Mouse (Mus musculus): ENCODE measurements at regions not wholly inside any gene's neighbourhood (a gene's known extent, or its start where the extent isn't known, plus 50 kb on each side); places are given as distances from the start of the nearest gene placed in this dataset.
A peak's percentile ranks its signal among the peaks of the same experiment; 100 is the strongest.

GRCm38 (mm10) chr14:97170841-97171240, 651.9 kb upstream of the Klhl1 start:
- DNase-seq (ENCODE audit: low spot score) (no peak), ATAC-seq (ENCODE audit: insufficient read depth, low FRiP score, low TSS enrichment) (no peak)
- Histone ChIP-seq H3K9ac (ENCODE audit: low read length) (no peak overlapping the region), H3K4me3 (ENCODE audit: low read depth, low read length) (no peak overlapping the region), H3K27me3 (ENCODE audit: control insufficient read depth, insufficient read depth, low read length) (no peaks in the 10 kb centered on the region), H3K4me1 (ENCODE audit: control insufficient read depth, insufficient read depth, low read length) (no peaks in the 10 kb centered on the region), H3K36me3 (ENCODE audit: control insufficient read depth, insufficient read depth, low read length) (no peaks in the 10 kb centered on the region), H3K9me3 (ENCODE audit: control insufficient read depth, low read length) (no peaks in the 10 kb centered on the region), H3K27ac (ENCODE audit: low read depth, low read length) (no peak overlapping the region), H3K4me2 (ENCODE audit: low read depth) (no peak overlapping the region)
- WGBS, result 88% methylated on average over 2 of the region's 2 CpGs

GRCm38 (mm10) chr14:97165793-97166192, 646.9 kb upstream of the Klhl1 start:
- ATAC-seq (ENCODE audit: insufficient read depth, low FRiP score, low TSS enrichment) (no peak), DNase-seq (ENCODE audit: low spot score) (no peak)
- H3K27me3 ChIP-seq (ENCODE audit: control insufficient read depth, insufficient read depth, low read length), result no peaks in the 10 kb centered on the region
- WGBS, result 85% methylated on average over 2 of the region's 2 CpGs
- no peak overlapping the region for H3K9ac ChIP-seq (ENCODE audit: low read length)
- no peak overlapping the region for H3K4me2 ChIP-seq (ENCODE audit: low read depth)
- H3K4me1 ChIP-seq (ENCODE audit: control insufficient read depth, insufficient read depth, low read length), result no peaks in the 10 kb centered on the region
- no peaks in the 10 kb centered on the region for H3K36me3 ChIP-seq (ENCODE audit: control insufficient read depth, insufficient read depth, low read length)
- H3K9me3 ChIP-seq (ENCODE audit: control insufficient read depth, low read length), result no peaks in the 10 kb centered on the region
- H3K4me3 ChIP-seq (ENCODE audit: low read depth, low read length), result no peak overlapping the region
- H3K27ac ChIP-seq (ENCODE audit: low read depth, low read length), result no peak overlapping the region

GRCm38 (mm10) chr14:97148997-97149653, 630.2 kb upstream of the Klhl1 start:
- Histone ChIP-seq H3K27ac (ENCODE audit: low read depth, low read length) (no peak overlapping the region), H3K27me3 (ENCODE audit: control insufficient read depth, insufficient read depth, low read length) (no peaks in the 10 kb centered on the region), H3K4me3 (ENCODE audit: low read depth, low read length) (no peak overlapping the region), H3K4me1 (ENCODE audit: control insufficient read depth, insufficient read depth, low read length) (no peaks in the 10 kb centered on the region), H3K9me3 (ENCODE audit: control insufficient read depth, low read length) (no peaks in the 10 kb centered on the region), H3K9ac (ENCODE audit: low read length) (no peak overlapping the region), H3K36me3 (ENCODE audit: control insufficient read depth, insufficient read depth, low read length) (no peaks in the 10 kb centered on the region), H3K4me2 (ENCODE audit: low read depth) (no peak overlapping the region)
- ATAC-seq (ENCODE audit: insufficient read depth, low FRiP score, low TSS enrichment) (peak; percentile 35; the same call in 1 of the 2 replicates), DNase-seq (ENCODE audit: low spot score) (no peak)
- 86% methylated on average over 9 of the region's 9 CpGs for WGBS

- Histone ChIP-seq H3K9me3 (ENCODE audit: control insufficient read depth, low read length) (no peaks in the 10 kb centered on the region), H3K4me3 (ENCODE audit: low read depth, low read length) (no peak overlapping the region), H3K4me1 (ENCODE audit: control insufficient read depth, insufficient read depth, low read length) (no peaks in the 10 kb centered on the region), H3K27me3 (ENCODE audit: control insufficient read depth, insufficient read depth, low read length) (no peaks in the 10 kb centered on the region), H3K9ac (ENCODE audit: low read length) (no peak overlapping the region), H3K4me2 (ENCODE audit: low read depth) (no peak overlapping the region), H3K27ac (ENCODE audit: low read depth, low read length) (no peak overlapping the region), H3K36me3 (ENCODE audit: control insufficient read depth, insufficient read depth, low read length) (no peaks in the 10 kb centered on the region)
- DNase-seq (ENCODE audit: low spot score) (no peak), ATAC-seq (ENCODE audit: insufficient read depth, low FRiP score, low TSS enrichment) (no peak)
- 83% methylated on average over 8 of the region's 8 CpGs for WGBS
Observed at GRCm38 (mm10) chr14:97115918-97116635, 597.2 kb upstream of the Klhl1 start.

- Histone ChIP-seq H3K4me3 (ENCODE audit: low read depth, low read length) (no peak overlapping the region), H3K27me3 (ENCODE audit: control insufficient read depth, insufficient read depth, low read length) (no peaks in the 10 kb centered on the region), H3K4me2 (ENCODE audit: low read depth) (no peak overlapping the region), H3K4me1 (ENCODE audit: control insufficient read depth, insufficient read depth, low read length) (no peaks in the 10 kb centered on the region), H3K27ac (ENCODE audit: low read depth, low read length) (no peak overlapping the region), H3K36me3 (ENCODE audit: control insufficient read depth, insufficient read depth, low read length) (no peaks in the 10 kb centered on the region), H3K9ac (ENCODE audit: low read length) (no peak overlapping the region), H3K9me3 (ENCODE audit: control insufficient read depth, low read length) (no peaks in the 10 kb centered on the region)
- no peak for ATAC-seq (ENCODE audit: insufficient read depth, low FRiP score, low TSS enrichment)
- WGBS, result 78% methylated on average over 4 of the region's 4 CpGs
- no peak for DNase-seq (ENCODE audit: low spot score)
Observed at GRCm38 (mm10) chr14:97101090-97101675, 582.3 kb upstream of the Klhl1 start.

GRCm38 (mm10) chr14:97093389-97093788, 574.5 kb upstream of the Klhl1 start:
- Histone ChIP-seq H3K36me3 (ENCODE audit: control insufficient read depth, insufficient read depth, low read length) (no peaks in the 10 kb centered on the region), H3K4me1 (ENCODE audit: control insufficient read depth, insufficient read depth, low read length) (no peaks in the 10 kb centered on the region), H3K9me3 (ENCODE audit: control insufficient read depth, low read length) (no peaks in the 10 kb centered on the region), H3K9ac (ENCODE audit: low read length) (no peak overlapping the region), H3K27ac (ENCODE audit: low read depth, low read length) (no peak overlapping the region), H3K4me3 (ENCODE audit: low read depth, low read length) (no peak overlapping the region), H3K4me2 (ENCODE audit: low read depth) (no peak overlapping the region), H3K27me3 (ENCODE audit: control insufficient read depth, insufficient read depth, low read length) (no peaks in the 10 kb centered on the region)
- DNase-seq (ENCODE audit: low spot score) (no peak), ATAC-seq (ENCODE audit: insufficient read depth, low FRiP score, low TSS enrichment) (no peak)
- 90% methylated on average over 7 of the region's 7 CpGs for WGBS

- Histone ChIP-seq H3K9ac (ENCODE audit: low read length) (no peak overlapping the region), H3K27me3 (ENCODE audit: control insufficient read depth, insufficient read depth, low read length) (no peaks in the 10 kb centered on the region), H3K9me3 (ENCODE audit: control insufficient read depth, low read length) (no peaks in the 10 kb centered on the region), H3K4me1 (ENCODE audit: control insufficient read depth, insufficient read depth, low read length) (no peaks in the 10 kb centered on the region), H3K36me3 (ENCODE audit: control insufficient read depth, insufficient read depth, low read length) (no peaks in the 10 kb centered on the region), H3K4me3 (ENCODE audit: low read depth, low read length) (no peak overlapping the region), H3K4me2 (ENCODE audit: low read depth) (no peak overlapping the region), H3K27ac (ENCODE audit: low read depth, low read length) (no peak overlapping the region)
- no peak for DNase-seq (ENCODE audit: low spot score)
- ATAC-seq (ENCODE audit: insufficient read depth, low FRiP score, low TSS enrichment), result no peak
- WGBS, result 92% methylated on average over 4 of the region's 4 CpGs
Observed at GRCm38 (mm10) chr14:97088863-97089262, 570.0 kb upstream of the Klhl1 start.

- H3K27me3 ChIP-seq (ENCODE audit: control insufficient read depth, insufficient read depth, low read length), result no peaks in the 10 kb centered on the region
- H3K4me1 ChIP-seq (ENCODE audit: control insufficient read depth, insufficient read depth, low read length), result no peaks in the 10 kb centered on the region
- H3K9me3 ChIP-seq (ENCODE audit: control insufficient read depth, low read length), result no peaks in the 10 kb centered on the region
- H3K9ac ChIP-seq (ENCODE audit: low read length), result no peak overlapping the region
- no peak for ATAC-seq (ENCODE audit: insufficient read depth, low FRiP score, low TSS enrichment)
- no peaks in the 10 kb centered on the region for H3K36me3 ChIP-seq (ENCODE audit: control insufficient read depth, insufficient read depth, low read length)
- 67% methylated on average over 2 of the region's 2 CpGs for WGBS
- DNase-seq (ENCODE audit: low spot score), result no peak
- H3K27ac ChIP-seq (ENCODE audit: low read depth, low read length), result no peak overlapping the region
- no peak overlapping the region for H3K4me2 ChIP-seq (ENCODE audit: low read depth)
- no peak overlapping the region for H3K4me3 ChIP-seq (ENCODE audit: low read depth, low read length)
Observed at GRCm38 (mm10) chr14:97087346-97087745, 568.4 kb upstream of the Klhl1 start.
